Mouse (Mus musculus) stomach, postnatal 0 days (tissue): ENCODE measurements at regions not wholly inside any gene's neighbourhood (a gene's known extent, or its start where the extent isn't known, plus 50 kb on each side); places are given as distances from the start of the nearest gene placed in this dataset.

Experiments
- CTCF ChIP-seq: IDR thresholded peaks from 2 replicates; pipeline ENCODE4 v1.5.1; 2016; ENCODE audit warnings: antibody characterized with exemption, low read depth, mild to moderate bottlenecking, moderate library complexity
- EP300 ChIP-seq: optimal IDR thresholded peaks from 2 replicates; pipeline ENCODE3; 2016; ENCODE audit warnings: antibody characterized with exemption

GRCm38 (mm10) chr5:75499695-75500094, 75.0 kb upstream of the Kit start:
- no peak for TF ChIP-seq EP300
- TF ChIP-seq CTCF, result peak; percentile 19; the same call in 1 of the 2 replicates
